Mouse (Mus musculus) brain, embryonic 14.5 days (tissue): ENCODE data around the gene Lamc3. TPM values are rescaled to one million over a fixed set of nuclear protein-coding genes. Genes with fewer than 3 reads are reported as not detected.
"Not testable (repeated sequence)": the region's sequence is repeated elsewhere in the genome, so short reads cannot be mapped to it uniquely, and the experiment has no call there.

Experiments
- DNase-seq: peaks from one replicate; pipeline ENCODE4 v3.0.0-alpha.2; 2011; ENCODE audit warnings: low read depth
- CTCF ChIP-seq: fragments of 200-500 bp; IDR thresholded peaks from 2 replicates; pipeline ENCODE4 v1.5.1; 2012; ENCODE audit warnings: inconsistent platforms, mild to moderate bottlenecking, moderate library complexity, borderline replicate concordance; ENCODE audit not compliant: insufficient read depth, insufficient read length; ENCODE audit errors: extremely low read depth
- POLR2A ChIP-seq: fragments of 200-500 bp; IDR thresholded peaks from 2 replicates; pipeline ENCODE4 v1.6.1; 2012; ENCODE audit warnings: mild to moderate bottlenecking, inconsistent platforms, borderline replicate concordance; ENCODE audit not compliant: poor library complexity, insufficient read depth, insufficient read length, severe bottlenecking; ENCODE audit errors: extremely low read depth
- polyA plus RNA-seq: library from polyadenylated mRNA; depleted of rRNA; stranded (reverse); fragments of >200 nt; gene quantifications from 2 replicates; pipeline ENCODE4 v1.2.3, GENCODE M21; 2012

Lamc3 gene
- polyA plus RNA-seq, 1 experiment, result 12.0 TPM

GRCm38 (mm10) chr2:31912575-31912974 lies 25.5 kb downstream of the Lamc3 start:
- TF ChIP-seq POLR2A (no peak), CTCF (peak; percentile 69; the same call in 1 of the 2 replicates)
- DNase-seq, result peak; percentile 34

- peak; percentile 19; the same call in 1 of the 2 replicates for TF ChIP-seq CTCF
- DNase-seq, result not testable (repeated sequence)
Observed at GRCm38 (mm10) chr2:31914213-31914612, 27.1 kb downstream of the Lamc3 start.

- TF ChIP-seq POLR2A (no peak), CTCF (peak; percentile 96)
- peak; percentile 87 for DNase-seq
Observed at GRCm38 (mm10) chr2:31915112-31915511, 28.0 kb downstream of the Lamc3 start.

- peak; percentile 67 for TF ChIP-seq CTCF
- TF ChIP-seq POLR2A, result no peak
- peak; percentile 43 for DNase-seq
Observed at GRCm38 (mm10) chr2:31917636-31918035, 30.5 kb downstream of the Lamc3 start.

GRCm38 (mm10) chr2:31923645-31924044 lies 36.6 kb downstream of the Lamc3 start:
- TF ChIP-seq POLR2A (no peak), CTCF (no peak)
- DNase-seq, result no peak

- TF ChIP-seq CTCF (no peak), POLR2A (no peak)
- no peak for DNase-seq
Observed at GRCm38 (mm10) chr2:31924811-31925210, 37.7 kb downstream of the Lamc3 start.

GRCm38 (mm10) chr2:31925936-31926335 lies 38.8 kb downstream of the Lamc3 start:
- TF ChIP-seq POLR2A, result no peak
- TF ChIP-seq CTCF, result no peak
- DNase-seq, result no peak

GRCm38 (mm10) chr2:31929664-31930063 lies 42.6 kb downstream of the Lamc3 start:
- DNase-seq, result no peak
- no peak for TF ChIP-seq CTCF
- no peak for TF ChIP-seq POLR2A

GRCm38 (mm10) chr2:31934551-31934950 lies 47.5 kb downstream of the Lamc3 start:
- DNase-seq, result peak; percentile 41
- no peak for TF ChIP-seq CTCF
- no peak for TF ChIP-seq POLR2A

GRCm38 (mm10) chr2:31935054-31935453 lies 48.0 kb downstream of the Lamc3 start:
- no peak for DNase-seq
- TF ChIP-seq POLR2A, result no peak
- TF ChIP-seq CTCF, result no peak

- TF ChIP-seq POLR2A, result no peak
- TF ChIP-seq CTCF, result no peak
- DNase-seq, result no peak
Observed at GRCm38 (mm10) chr2:31938298-31938697, 51.2 kb downstream of the Lamc3 start.

- no peak for DNase-seq
- TF ChIP-seq CTCF, result no peak
- no peak for TF ChIP-seq POLR2A
Observed at GRCm38 (mm10) chr2:31943011-31943410, 55.9 kb downstream of the Lamc3 start.
